14 mouse cellular contexts compared by ENCODE assay signal in genomic region chr6:55338077-55338476, GRCm38 (mm10). TPM values are rescaled to one million over a fixed set of nuclear protein-coding genes. Genes with fewer than 3 reads are reported as not detected.
DNase-seq lines count a peak whose midpoint lies in the region; ATAC-seq and TF ChIP-seq lines count a peak whose summit lies in the region.
"Had no signal": no experiment of that assay in that cellular context is flagged by ENCODE, and none has a peak within 500 bp of the region (broad histone marks: within the 10 kb centered on the region; RNA-seq: fewer than 3 reads in every experiment).

No protein-coding gene starts in this region.

- no peaks in the 10 kb centered on the region for H3K79me2 ChIP-seq in liver, adult 2 months (ENCODE audit: control insufficient read depth, insufficient read depth, low read length)

- H3K4me3 ChIP-seq in liver, adult 2 months (ENCODE audit: insufficient read depth, low read depth, low read length): peak overlapping the region; percentile 82
- H3K4me3 ChIP-seq in embryonic facial prominence, embryonic 14.5 days (ENCODE audit: low read depth, low read length): peak overlapping the region; percentile 25
- H3K4me3 ChIP-seq in kidney, embryonic 15.5 days (replicated peaks): no peak overlapping the region
- H3K4me3 ChIP-seq in liver, postnatal 0 days (ENCODE audit: low read depth, low read length): peak overlapping the region; percentile 56
- H3K4me3 ChIP-seq: forebrain, embryonic 10.5 days; neural tube, embryonic 12.5 days had no signal

- no peaks in the 10 kb centered on the region for H3K9me3 ChIP-seq in embryonic facial prominence, embryonic 14.5 days (ENCODE audit: control insufficient read depth, low read length)
- no peaks in the 10 kb centered on the region for H3K9me3 ChIP-seq in kidney, embryonic 15.5 days (replicated peaks)
- H3K9me3 ChIP-seq in liver, postnatal 0 days (ENCODE audit: low read length): no peaks in the 10 kb centered on the region
- H3K9me3 ChIP-seq: forebrain, embryonic 10.5 days; neural tube, embryonic 12.5 days had no signal

- peak overlapping the region; percentile 42 for H3K4me2 ChIP-seq in embryonic facial prominence, embryonic 14.5 days (ENCODE audit: low read depth, low read length)
- no peak overlapping the region for H3K4me2 ChIP-seq in kidney, embryonic 15.5 days
- H3K4me2 ChIP-seq in liver, postnatal 0 days (ENCODE audit: low read depth, low read length): peak overlapping the region; percentile 79
- H3K4me2 ChIP-seq: neural tube, embryonic 12.5 days had no signal

- TF ChIP-seq CTCF in liver, adult 2 months (IDR thresholded peaks at IDR 0.05; ENCODE audit: low read depth, low read length): no peak
- TF ChIP-seq CTCF in liver, postnatal 0 days (IDR thresholded peaks at IDR 0.05; ENCODE audit: low read depth): no peak

- peak overlapping the region; percentile 54; the same call in 1 of the 2 replicates for H3K27ac ChIP-seq in liver, adult 2 months (replicated peaks; ENCODE audit: insufficient read depth, low read depth, low read length)
- no peak overlapping the region for H3K27ac ChIP-seq in embryonic facial prominence, embryonic 14.5 days (replicated peaks; ENCODE audit: low read depth, low read length)
- H3K27ac ChIP-seq in kidney, embryonic 15.5 days: peak overlapping the region; percentile 41
- peak overlapping the region; percentile 88 for H3K27ac ChIP-seq in liver, postnatal 0 days (ENCODE audit: low read depth)
- H3K27ac ChIP-seq: forebrain, embryonic 10.5 days; neural tube, embryonic 12.5 days had no signal

- no peaks in the 10 kb centered on the region for H3K27me3 ChIP-seq in liver, adult 2 months (ENCODE audit: control insufficient read depth, insufficient read depth, low read length)
- no peaks in the 10 kb centered on the region for H3K27me3 ChIP-seq in embryonic facial prominence, embryonic 14.5 days (replicated peaks; ENCODE audit: control insufficient read depth, insufficient read depth, low read length)
- no peaks in the 10 kb centered on the region for H3K27me3 ChIP-seq in kidney, embryonic 15.5 days
- no peaks in the 10 kb centered on the region for H3K27me3 ChIP-seq in liver, postnatal 0 days (ENCODE audit: insufficient read depth, low read length)
- H3K27me3 ChIP-seq: neural tube, embryonic 12.5 days had no signal

- H3K36me3 ChIP-seq in liver, adult 2 months (ENCODE audit: control insufficient read depth, insufficient read depth, low read length): no peaks in the 10 kb centered on the region
- no peaks in the 10 kb centered on the region for H3K36me3 ChIP-seq in embryonic facial prominence, embryonic 14.5 days (ENCODE audit: control insufficient read depth, insufficient read depth, low read length)
- H3K36me3 ChIP-seq in kidney, embryonic 15.5 days: no peaks in the 10 kb centered on the region
- H3K36me3 ChIP-seq in liver, postnatal 0 days (replicated peaks; ENCODE audit: insufficient read depth, low read length): peaks cover 10% of the 10 kb centered on the region; the same call in 1 of the 2 replicates
- H3K36me3 ChIP-seq: forebrain, embryonic 10.5 days; neural tube, embryonic 12.5 days had no signal

- DNase-seq in liver, adult 2 months (ENCODE audit: extremely low read depth, low read depth, low spot score): peak; percentile 41
- DNase-seq in liver: no peak
- no peak for DNase-seq in embryonic facial prominence, embryonic 14.5 days (ENCODE audit: low spot score)
- DNase-seq in liver, postnatal 0 days: no peak
- no peak for DNase-seq in left cerebral cortex, adult 18-20 months (ENCODE audit: low spot score in 2 of 2)
- no peak for DNase-seq in Muller cell, postnatal 12 days (ENCODE audit: inconsistent ontology term)
- DNase-seq in layer of hippocampus, adult 11-12 months (ENCODE audit: low spot score): no peak
- DNase-seq: cerebellum, adult 11-12 months; layer of hippocampus, adult 9-11 months; right cerebral cortex, postnatal 4 days had no signal

- WGBS in liver, adult 2 months: 51% methylated on average over 6 of the region's 6 CpGs
- whole genome bisulfite sequencing in embryonic facial prominence, embryonic 14.5 days: 35% methylated on average over 6 of the region's 6 CpGs
- 54% methylated on average over 6 of the region's 6 CpGs for WGBS in kidney, embryonic 15.5 days
- WGBS in liver, postnatal 0 days (ENCODE audit: insufficient replicate concordance): 37% methylated on average over 6 of the region's 6 CpGs

- ATAC-seq in embryonic facial prominence, embryonic 14.5 days (ENCODE audit: low read depth): no peak
- peak; percentile 66 for ATAC-seq in kidney, embryonic 15.5 days (replicated peaks; ENCODE audit: low FRiP score)
- 0 out of 2 replicates have a peak, but pooled peaks have one; percentile 2 for ATAC-seq in liver, postnatal 0 days

- TF ChIP-seq POLR2A in liver, adult 2 months (IDR thresholded peaks at IDR 0.05; ENCODE audit: extremely low read depth, insufficient read depth, low read length): no peak

- peak; percentile 11; the same call in 1 of the 2 replicates for TF ChIP-seq EP300 in liver, postnatal 0 days (IDR thresholded peaks at IDR 0.05; ENCODE audit: low read depth)

- peaks cover 2% of the 10 kb centered on the region; the same call in 1 of the 2 replicates for H3K4me1 ChIP-seq in liver, adult 2 months (ENCODE audit: control insufficient read depth, insufficient read depth, low read length)
- H3K4me1 ChIP-seq in embryonic facial prominence, embryonic 14.5 days (ENCODE audit: control insufficient read depth, insufficient read depth, low read length): peaks cover 52% of the 10 kb centered on the region
- peaks cover 18% of the 10 kb centered on the region for H3K4me1 ChIP-seq in kidney, embryonic 15.5 days
- peaks cover 39% of the 10 kb centered on the region for H3K4me1 ChIP-seq in liver, postnatal 0 days (ENCODE audit: insufficient read depth)

- H3K9ac ChIP-seq in liver, adult 2 months (ENCODE audit: low read depth, low read length): peak overlapping the region; percentile 59
- peak overlapping the region; percentile 40; the same call in 1 of the 2 replicates for H3K9ac ChIP-seq in embryonic facial prominence, embryonic 14.5 days (ENCODE audit: low read depth, low read length)
- no peak overlapping the region for H3K9ac ChIP-seq in kidney, embryonic 15.5 days
- peak overlapping the region; percentile 78 for H3K9ac ChIP-seq in liver, postnatal 0 days (replicated peaks)
- H3K9ac ChIP-seq: neural tube, embryonic 12.5 days had no signal

RNA-seq across cellular contexts. Expression of gene Aqp1, which starts 1.8 kb away (rescaled TPM):
- 78.1 and 91.4 TPM in 2 replicates for total RNA-seq in liver, adult 2 months (2014; rRNA removed)
- 78.3 and 88.6 TPM in 2 replicates for polyA plus RNA-seq in liver, adult 2 months (2012; rRNA removed)
- 20.4 and 20.5 TPM in 2 replicates for polyA plus RNA-seq in embryonic facial prominence, embryonic 14.5 days (2014; fragmentation: Nextera tagmentation; extraction: Ambion mirVana)
- polyA plus RNA-seq in kidney, embryonic 15.5 days (2015; fragmentation: Nextera tagmentation; extraction: Ambion mirVana): 29.9 and 38.4 TPM in 2 replicates
- polyA plus RNA-seq in liver, postnatal 0 days (2015; fragmentation: Nextera tagmentation; extraction: Ambion mirVana): 134 and 135 TPM in 2 replicates
- under 1 TPM; 0.37 to 0.40 TPM for total RNA-seq in left cerebral cortex, adult 18-20 months (2021)

RNA-seq across cellular contexts. Expression of gene Ghrhr, which starts 38.0 kb away (rescaled TPM):
- total RNA-seq in liver, adult 2 months (2014; rRNA removed): 0.09 TPM in 1 of 2 replicates, not detected in the other
- polyA plus RNA-seq in liver, adult 2 months (2012; rRNA removed): 0.09 TPM in 1 of 2 replicates, not detected in the other
- polyA plus RNA-seq in embryonic facial prominence, embryonic 14.5 days (2014; fragmentation: Nextera tagmentation; extraction: Ambion mirVana): not detected in 2 replicates
- polyA plus RNA-seq in kidney, embryonic 15.5 days (2015; fragmentation: Nextera tagmentation; extraction: Ambion mirVana): 0.05 TPM in 1 of 2 replicates, not detected in the other
- 0.08 and 0.09 TPM in 2 replicates for polyA plus RNA-seq in liver, postnatal 0 days (2015; fragmentation: Nextera tagmentation; extraction: Ambion mirVana)
- not detected for total RNA-seq in left cerebral cortex, adult 18-20 months (2021)
- total RNA-seq: megakaryocyte-erythroid progenitor cell, adult 5-6 weeks had no signal
- polyA plus RNA-seq: forebrain, embryonic 10.5 days; neural tube, embryonic 12.5 days had no signal
